Mouse (Mus musculus) testis, adult 2 months (tissue): ENCODE results near the gene Nudt9.

Experiments
- CTCF ChIP-seq: fragments of 200-500 bp; IDR thresholded peaks from 2 replicates; pipeline ENCODE4 v1.5.1; 2012; ENCODE audit warnings: low read depth, mild to moderate bottlenecking, inconsistent platforms, low read length, moderate library complexity; ENCODE audit not compliant: control insufficient read depth, insufficient read depth, insufficient replicate concordance
- POLR2A ChIP-seq: fragments of 200-500 bp; IDR thresholded peaks from 2 replicates; pipeline ENCODE4 v1.6.1; 2012; ENCODE audit warnings: low read depth, mild to moderate bottlenecking, inconsistent platforms, low read length, moderate library complexity; ENCODE audit not compliant: control insufficient read depth

GRCm38 (mm10) chr5:104109516-104109915 is 63.4 kb downstream of the Nudt9 start:
- no peak for TF ChIP-seq CTCF
- TF ChIP-seq POLR2A: no peak
